Mouse (Mus musculus) myocyte (in vitro differentiated cells): ENCODE measurements around the gene Prrc2a. TPM values are rescaled to one million over a fixed set of nuclear protein-coding genes. Genes with fewer than 3 reads are reported as not detected.

ENCODE experiments used
- H3K27me3 ChIP-seq: one replicate; pipeline ENCODE4 v1.6.1; 2011; ENCODE audit not compliant: control insufficient read depth, insufficient read depth, insufficient read length
- H3K36me3 ChIP-seq: one replicate; pipeline ENCODE4 v1.6.1; 2011; ENCODE audit not compliant: control insufficient read depth, insufficient read depth
- H3K4me2 ChIP-seq: one replicate; pipeline ENCODE4 v1.6.1; 2011; ENCODE audit warnings: low read depth, control low read depth
- H3K4me3 ChIP-seq: one replicate; pipeline ENCODE4 v1.5.1; 2011; ENCODE audit warnings: mild to moderate bottlenecking, control low read depth, moderate library complexity
- H3K79me2 ChIP-seq: one replicate; pipeline ENCODE4 v1.6.1; 2011; ENCODE audit not compliant: control insufficient read depth, insufficient read depth
- H3ac ChIP-seq: one replicate; pipeline ENCODE4 v1.6.1; 2011; ENCODE audit not compliant: control insufficient read depth, insufficient read length
- CEBPB ChIP-seq: IDR thresholded peaks from 2 replicates; pipeline ENCODE4 v1.6.1; 2011; ENCODE audit warnings: mild to moderate bottlenecking, moderate library complexity; ENCODE audit not compliant: poor library complexity, insufficient read depth, severe bottlenecking
- E2F4 ChIP-seq: IDR thresholded peaks from one replicate; pipeline ENCODE4 v1.6.1; 2011; ENCODE audit warnings: mild to moderate bottlenecking, control low read depth, moderate library complexity; ENCODE audit not compliant: insufficient read depth
- MAX ChIP-seq: IDR thresholded peaks from one replicate; pipeline ENCODE4 v1.6.1; 2011; ENCODE audit warnings: low read depth, mild to moderate bottlenecking, control low read depth
- MYOD1 ChIP-seq, 3 experiments: IDR thresholded peaks; one replicate each; pipeline ENCODE4 v1.6.1; 2011; ENCODE audit warnings: control low read depth in 2 of 3, low read depth in 2 of 3, mild to moderate bottlenecking in 2 of 3, moderate library complexity in 1 of 3; ENCODE audit not compliant: insufficient read length in 2 of 3, control insufficient read depth in 1 of 3
- MYOG ChIP-seq, 3 experiments: IDR thresholded peaks; one replicate each; pipeline ENCODE4 v1.6.1; 2011; ENCODE audit warnings: control low read depth in 2 of 3, low read depth in 2 of 3, mild to moderate bottlenecking in 2 of 3; ENCODE audit not compliant: insufficient read length in 2 of 3, control insufficient read depth in 1 of 3, insufficient read depth in 1 of 3
- POLR2A ChIP-seq: IDR thresholded peaks from one replicate; pipeline ENCODE4 v1.6.1; 2011; ENCODE audit warnings: low read depth, mild to moderate bottlenecking, control low read depth, moderate library complexity; ENCODE audit not compliant: insufficient read length
- POLR2AphosphoS2 ChIP-seq: IDR thresholded peaks from one replicate; pipeline ENCODE4 v1.6.1; 2011; ENCODE audit warnings: low read depth, control low read depth; ENCODE audit not compliant: insufficient read length
- REST ChIP-seq: IDR thresholded peaks from one replicate; pipeline ENCODE4 v1.6.1; 2011; ENCODE audit warnings: mild to moderate bottlenecking, control low read depth, moderate library complexity; ENCODE audit not compliant: insufficient read depth, insufficient read length
- SRF ChIP-seq: IDR thresholded peaks from one replicate; pipeline ENCODE4 v1.6.1; 2011; ENCODE audit warnings: low read depth; ENCODE audit not compliant: control insufficient read depth, insufficient read length
- TCF12 ChIP-seq: IDR thresholded peaks from one replicate; pipeline ENCODE4 v1.6.1; 2011; ENCODE audit warnings: mild to moderate bottlenecking, control low read depth; ENCODE audit not compliant: poor library complexity, insufficient read depth, severe bottlenecking
- TCF3 ChIP-seq: IDR thresholded peaks from one replicate; pipeline ENCODE4 v1.6.1; 2011; ENCODE audit warnings: low read depth, control low read depth; ENCODE audit not compliant: insufficient read length
- USF1 ChIP-seq: IDR thresholded peaks from one replicate; pipeline ENCODE4 v1.6.1; 2011; ENCODE audit warnings: low read depth, mild to moderate bottlenecking, control low read depth, moderate library complexity
- polyA plus RNA-seq: library from polyadenylated mRNA; unstranded; fragments of >200 nt; fragmentation: generic; extraction: Trizol; gene quantifications from one replicate; pipeline ENCODE4 v1.2.1, GENCODE M21; 2012; ENCODE audit warnings: missing spikeins

Gene Prrc2a
- polyA plus RNA-seq, 1 experiment = 153 TPM

DNA sequence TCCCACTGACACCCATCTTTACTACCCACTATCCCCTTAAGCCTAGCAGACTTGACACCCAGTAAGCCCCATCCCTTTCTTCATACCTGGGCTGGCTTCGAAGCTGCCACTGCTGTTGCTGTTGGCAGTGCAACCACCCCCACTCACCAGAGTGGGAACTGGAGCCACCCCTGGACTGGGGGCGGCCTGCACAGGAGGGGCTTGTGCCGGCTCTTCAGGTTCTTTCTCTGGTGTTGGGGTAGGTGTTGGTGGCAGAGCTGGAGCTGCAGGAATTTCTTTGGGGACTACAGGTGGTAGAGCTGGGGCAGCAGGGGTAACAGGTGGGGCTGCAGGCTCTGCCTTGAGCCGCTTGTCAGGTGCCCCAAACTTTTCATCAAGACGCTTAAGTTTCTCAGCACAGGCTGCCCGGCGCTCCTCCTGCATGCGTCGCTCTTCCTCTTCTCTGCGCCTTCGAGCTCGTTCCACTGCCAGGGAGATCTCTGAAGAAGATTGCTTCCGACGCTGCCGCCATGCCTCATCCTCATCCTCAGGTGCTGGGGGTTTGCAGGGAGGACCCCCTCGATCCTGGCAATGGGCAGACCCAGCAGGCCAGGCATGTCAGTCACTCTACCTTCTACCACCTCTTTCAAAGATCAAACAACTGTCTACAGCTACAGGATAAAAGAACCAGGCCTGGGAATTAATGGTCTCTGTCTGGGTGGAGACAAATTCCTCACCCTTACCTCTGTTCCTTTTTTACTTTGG is 5.7 kb downstream of the Prrc2a start:
- no peaks in the 10 kb centered on the region for H3K27me3 ChIP-seq
- no peak overlapping the region for H3K4me2 ChIP-seq
- H3K36me3 ChIP-seq = peaks cover 46% of the 10 kb centered on the region
- TF ChIP-seq POLR2AphosphoS2 = peak; percentile 40
- TF ChIP-seq USF1 = no peak
- TF ChIP-seq POLR2A = peak; percentile 14
- TF ChIP-seq MYOG (IDR thresholded peaks at IDR 0.05; ENCODE audit: control insufficient read depth in 1 of 3, insufficient read depth in 1 of 3, insufficient read length in 2 of 3, low read depth in 2 of 3) = no peak
- TF ChIP-seq E2F4 = no peak
- peaks cover 59% of the 10 kb centered on the region for H3K79me2 ChIP-seq
- no peak overlapping the region for H3ac ChIP-seq
- no peak overlapping the region for H3K4me3 ChIP-seq

DNA sequence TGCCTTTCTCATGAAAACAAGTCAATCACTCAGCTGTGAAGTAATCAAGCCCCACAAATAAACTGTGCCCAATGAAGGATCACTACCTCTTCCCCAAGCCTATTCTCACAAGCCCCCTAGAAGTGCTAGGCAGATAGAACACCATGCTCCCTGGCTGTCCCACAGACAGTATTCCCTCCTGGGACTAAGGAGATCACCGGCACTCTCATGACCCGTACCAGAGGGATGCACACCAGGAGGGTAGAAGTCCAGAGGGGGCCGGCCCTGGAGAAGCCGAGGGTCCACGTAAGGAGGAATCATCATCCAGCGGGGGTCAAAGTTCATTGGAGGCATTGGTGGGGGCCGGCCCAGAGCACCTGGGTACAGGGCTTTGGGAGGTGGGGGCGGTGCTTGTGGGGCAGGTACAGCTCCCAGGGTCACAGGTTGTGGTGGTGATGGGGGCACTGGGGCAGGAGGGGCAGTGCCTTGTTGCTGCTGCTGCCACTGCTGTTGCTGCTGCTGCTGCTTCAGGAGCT is 7.0 kb downstream of the Prrc2a start:
- no peak overlapping the region for H3K4me2 ChIP-seq
- H3K79me2 ChIP-seq = peaks cover 46% of the 10 kb centered on the region
- H3K36me3 ChIP-seq = peaks cover 53% of the 10 kb centered on the region
- no peaks in the 10 kb centered on the region for H3K27me3 ChIP-seq
- TF ChIP-seq MAX (no peak), TCF3 (no peak), USF1 (no peak), MYOD1 (IDR thresholded peaks at IDR 0.05; ENCODE audit: control insufficient read depth in 1 of 3, insufficient read length in 2 of 3, low read depth in 2 of 3) (no peak), POLR2AphosphoS2 (no peak), CEBPB (no peak), POLR2A (no peak), MYOG (IDR thresholded peaks at IDR 0.05; ENCODE audit: control insufficient read depth in 1 of 3, insufficient read depth in 1 of 3, insufficient read length in 2 of 3, low read depth in 2 of 3) (no peak), REST (no peak), E2F4 (no peak), SRF (no peak), TCF12 (no peak)
- no peak overlapping the region for H3ac ChIP-seq
- H3K4me3 ChIP-seq = no peak overlapping the region

DNA sequence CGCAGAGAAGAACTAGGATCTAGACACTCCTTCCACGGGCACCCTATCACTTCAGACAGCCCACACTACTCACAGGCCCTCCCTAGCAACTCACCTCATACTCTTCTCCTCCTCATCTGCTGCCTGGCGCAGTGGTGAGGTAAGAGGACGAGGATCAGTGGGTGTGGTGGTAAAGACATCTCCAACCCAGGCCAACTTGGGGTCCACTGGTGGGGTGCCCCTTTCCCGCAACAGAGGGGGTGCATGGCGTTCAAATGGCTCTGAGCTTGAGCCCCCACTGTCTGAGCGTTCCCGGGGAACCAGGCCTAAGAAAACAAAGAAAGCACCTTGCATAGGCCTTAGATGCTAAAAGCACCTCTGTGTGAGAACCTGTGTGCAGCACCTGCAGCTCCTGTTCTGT is 7.4 kb downstream of the Prrc2a start:
- no peak overlapping the region for H3K4me2 ChIP-seq
- peaks cover 41% of the 10 kb centered on the region for H3K79me2 ChIP-seq
- H3ac ChIP-seq = no peak overlapping the region
- no peaks in the 10 kb centered on the region for H3K27me3 ChIP-seq
- H3K36me3 ChIP-seq = peaks cover 53% of the 10 kb centered on the region
- no peak for TF ChIP-seq CEBPB
- peak; percentile 24 for TF ChIP-seq POLR2AphosphoS2
- H3K4me3 ChIP-seq = no peak overlapping the region

DNA sequence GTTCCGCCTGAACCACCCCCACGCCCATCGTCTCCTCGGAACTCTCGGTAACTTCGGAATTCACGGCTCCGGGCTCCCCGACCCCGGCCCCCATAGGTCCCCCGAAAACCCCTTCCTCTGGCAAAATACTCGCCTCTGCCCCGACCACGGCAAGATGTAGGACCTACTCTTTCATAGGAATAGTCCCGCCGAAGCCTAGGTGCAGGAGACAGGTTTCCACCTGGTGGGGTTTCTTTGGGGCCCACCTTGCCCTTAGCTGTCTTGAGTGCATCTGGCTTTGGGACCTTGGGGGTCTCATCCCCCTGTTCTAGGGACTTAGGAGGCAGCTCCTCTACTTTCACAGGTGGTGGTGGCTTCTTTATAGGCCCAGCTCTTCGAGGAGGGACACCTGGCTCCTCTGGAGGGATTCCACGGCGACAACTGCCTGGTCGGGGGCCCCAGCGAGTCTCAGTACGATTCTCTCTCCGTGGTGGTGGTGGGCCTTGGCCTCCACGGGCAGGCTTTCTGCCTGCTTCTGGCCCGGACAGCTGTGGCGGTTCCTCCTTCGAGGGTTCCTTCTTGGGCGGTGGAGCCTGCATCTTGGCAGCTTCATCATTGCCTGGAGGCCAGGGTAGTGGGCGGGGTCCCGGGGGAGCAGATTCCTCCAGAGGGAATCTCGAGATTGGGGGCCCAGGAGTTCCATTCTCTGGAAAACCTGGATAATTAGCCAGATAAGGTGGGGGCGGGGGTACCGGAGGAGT is 8.1 kb downstream of the Prrc2a start:
- Histone ChIP-seq H3K36me3 (peaks cover 48% of the 10 kb centered on the region), H3K4me2 (no peak overlapping the region), H3K4me3 (no peak overlapping the region), H3K27me3 (no peaks in the 10 kb centered on the region), H3K79me2 (peaks cover 35% of the 10 kb centered on the region), H3ac (no peak overlapping the region)
- TF ChIP-seq SRF (no peak), MYOG (IDR thresholded peaks at IDR 0.05; ENCODE audit: control insufficient read depth in 1 of 3, insufficient read depth in 1 of 3, insufficient read length in 2 of 3, low read depth in 2 of 3) (no peak), E2F4 (no peak), MAX (no peak), POLR2A (no peak), REST (no peak), TCF12 (no peak), MYOD1 (IDR thresholded peaks at IDR 0.05; ENCODE audit: control insufficient read depth in 1 of 3, insufficient read length in 2 of 3, low read depth in 2 of 3) (no peak), CEBPB (no peak), TCF3 (no peak), USF1 (no peak), POLR2AphosphoS2 (no peak)

DNA sequence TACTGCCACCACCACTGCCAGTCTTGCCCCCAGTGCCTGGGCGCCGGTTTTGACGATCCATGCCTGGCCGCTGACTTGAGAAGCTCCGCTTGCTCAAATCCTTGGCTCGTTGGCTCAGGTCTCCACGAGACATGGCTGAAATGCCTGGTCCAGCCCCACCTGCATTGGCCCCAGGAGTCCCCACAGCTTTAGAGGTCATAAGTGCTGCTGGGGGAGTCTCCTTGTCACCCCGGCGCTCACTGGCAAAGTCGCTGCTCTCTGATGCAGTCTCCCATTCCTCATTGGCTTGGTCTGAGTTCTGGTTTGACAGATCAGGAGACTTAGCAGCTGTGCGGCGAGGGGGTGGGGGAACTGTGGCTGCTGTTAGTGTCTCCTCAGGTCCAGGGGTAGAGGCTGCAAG is 9.2 kb downstream of the Prrc2a start:
- Histone ChIP-seq H3K27me3 (no peaks in the 10 kb centered on the region), H3K79me2 (peaks cover 23% of the 10 kb centered on the region), H3ac (no peak overlapping the region), H3K4me2 (no peak overlapping the region), H3K4me3 (no peak overlapping the region), H3K36me3 (peaks cover 38% of the 10 kb centered on the region)
- no peak for TF ChIP-seq TCF12
- TF ChIP-seq MAX = no peak
